Mouse (Mus musculus): Measurements from ENCODE around the gene Cdk7.

The Cdk7 gene

DNA sequence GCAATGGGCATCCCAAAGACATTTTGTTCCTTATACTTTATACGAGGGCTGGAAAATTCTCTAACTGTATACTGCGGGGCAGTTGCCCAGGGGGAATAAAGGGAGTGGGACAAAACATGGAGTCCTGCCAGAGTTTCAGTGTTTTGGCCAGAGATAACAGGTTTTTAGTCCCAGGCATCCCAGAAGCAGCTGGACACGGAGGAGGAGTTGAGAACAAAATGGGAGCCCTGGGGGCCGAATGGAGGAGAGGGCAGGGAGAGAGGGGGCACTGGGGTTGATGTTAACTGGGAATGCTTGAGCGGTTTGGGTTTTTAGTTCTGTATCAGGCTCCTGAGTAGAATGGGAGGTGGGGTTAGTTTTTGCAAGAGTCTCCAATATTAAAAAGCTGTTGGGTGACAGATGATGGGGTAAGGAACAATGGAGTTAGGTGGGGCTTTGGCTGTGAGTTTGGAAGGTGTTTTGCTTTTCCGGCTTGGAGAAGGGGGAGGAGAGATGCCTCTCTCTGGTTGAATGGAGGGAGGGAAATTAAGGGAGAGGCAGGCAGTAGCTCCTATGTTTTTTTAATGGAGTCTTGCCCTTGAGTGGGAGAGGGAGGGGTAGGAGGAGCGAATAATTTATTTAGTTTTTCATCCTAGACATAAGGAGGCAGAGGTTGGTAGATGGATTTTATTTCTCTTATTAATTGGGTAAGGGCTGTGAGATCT is 6.5 kb downstream of the Cdk7 start:
- no peak for DNase-seq

DNA sequence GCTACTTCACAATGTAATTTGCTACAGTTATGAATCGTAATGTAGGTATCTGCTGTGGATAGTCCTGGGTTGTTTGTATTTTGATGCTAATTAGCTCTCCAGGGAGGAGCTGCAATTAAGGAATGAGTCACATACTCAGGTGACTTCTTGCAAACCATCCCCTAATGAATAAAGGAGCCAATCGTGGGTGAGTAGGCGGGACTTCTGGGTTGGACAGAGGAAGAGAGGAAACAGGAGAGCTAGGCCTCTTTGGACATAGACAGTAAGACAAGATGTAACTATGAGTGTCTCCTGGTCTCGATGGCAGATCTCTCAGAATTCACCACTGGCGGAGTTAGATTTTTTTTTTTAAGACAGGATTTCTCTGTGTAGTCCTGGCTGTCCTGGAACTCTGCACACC is 9.1 kb downstream of the Cdk7 start:
- DNase-seq, result no peak

DNA sequence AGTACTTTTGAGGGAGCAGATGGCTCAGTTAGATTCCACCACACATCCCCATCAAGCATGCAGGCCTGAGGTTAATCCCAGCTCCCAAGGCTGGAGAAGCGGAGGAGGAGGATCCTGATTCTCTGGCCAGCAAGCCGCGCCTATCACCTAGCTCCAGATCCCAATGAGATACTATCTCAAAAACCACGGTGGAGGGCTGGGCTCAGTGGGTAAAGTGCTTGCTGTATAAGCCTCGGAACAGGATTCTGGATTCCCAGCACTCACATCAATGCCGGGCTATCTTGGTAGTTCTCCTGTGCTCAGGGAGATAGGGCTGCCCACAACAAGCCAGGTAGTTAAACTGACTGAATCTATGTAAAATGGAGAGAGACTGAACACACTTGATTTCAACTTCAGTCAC is 15.3 kb downstream of the Cdk7 start:
- DNase-seq, result no peak

DNA sequence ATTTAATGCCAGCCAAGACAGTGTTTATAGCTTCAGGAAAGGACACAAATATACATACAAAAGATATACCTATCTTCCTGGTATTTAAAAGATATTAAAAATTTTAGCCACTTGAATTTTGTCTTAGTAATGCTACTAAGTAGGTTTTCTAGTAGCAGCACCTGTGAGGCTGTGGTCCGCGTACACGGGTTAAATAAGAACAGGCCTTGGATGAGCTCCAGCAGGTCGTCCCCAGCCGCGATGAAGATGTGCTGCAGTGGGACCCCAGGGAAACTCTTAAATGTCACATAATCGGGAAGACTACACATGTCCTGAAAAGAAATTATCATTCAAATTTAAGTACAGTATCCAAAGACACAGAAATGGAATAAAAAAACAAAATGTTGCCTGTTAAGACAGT is 24.5 kb downstream of the Cdk7 start:
- DNase-seq, result no peak

DNA sequence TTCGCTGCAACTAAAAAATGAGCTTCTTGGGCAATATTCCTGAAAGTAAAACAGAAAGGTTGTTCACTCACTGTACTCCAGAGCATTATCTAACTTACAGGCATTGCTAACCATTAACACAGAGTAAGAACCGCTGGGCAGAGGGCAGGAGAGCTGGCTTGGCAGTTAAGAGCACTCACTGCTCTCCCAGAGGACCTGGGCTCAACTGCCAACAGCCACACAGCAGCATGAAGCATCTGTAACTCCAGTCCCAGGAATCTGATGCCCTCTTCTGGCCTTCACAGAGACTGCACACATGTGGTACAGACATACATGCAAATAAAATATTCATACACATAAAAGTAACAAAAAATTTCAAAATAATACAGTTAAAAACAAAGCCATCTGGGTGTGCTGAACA is 27.3 kb downstream of the Cdk7 start:
- DNase-seq, result no peak

DNA sequence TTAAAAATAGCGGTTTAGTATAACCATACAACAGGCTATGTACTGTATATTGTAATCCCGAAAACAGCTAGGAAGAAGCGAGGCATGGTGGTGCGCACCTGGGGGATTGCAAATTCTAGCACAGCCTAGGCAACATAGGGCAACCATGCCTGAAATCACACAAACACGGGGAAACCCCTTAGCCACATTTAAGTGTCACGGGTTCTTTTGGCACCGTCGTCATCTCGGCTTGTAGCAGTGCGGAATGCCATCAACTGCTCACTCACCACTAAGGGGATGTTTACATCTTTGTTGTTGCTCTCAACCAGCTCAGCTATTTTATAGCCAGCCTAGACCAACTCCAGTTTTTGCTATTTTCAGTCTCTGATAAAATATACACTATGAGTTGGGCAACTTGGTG is 31.9 kb downstream of the Cdk7 start:
- DNase-seq, result no peak

DNA sequence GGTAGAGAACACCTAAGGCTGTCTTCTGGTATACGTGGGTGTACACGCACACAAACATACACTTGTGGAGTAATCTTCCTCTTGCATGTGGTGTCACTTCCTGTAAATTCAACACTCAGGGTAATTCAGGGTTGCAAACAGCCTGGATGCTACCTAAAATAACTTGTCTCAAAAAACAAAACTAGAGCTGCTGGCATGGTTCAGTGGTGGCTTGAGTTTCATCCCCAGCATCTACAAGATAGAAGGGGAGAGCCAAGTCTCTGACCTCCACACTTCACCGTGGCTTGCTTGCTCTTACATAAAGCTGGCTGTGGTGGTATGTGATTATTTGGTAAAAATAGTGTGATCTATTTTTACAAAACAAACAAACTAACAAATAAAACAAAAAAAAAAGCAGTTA is 33.2 kb downstream of the Cdk7 start:
- no peak for DNase-seq

DNA sequence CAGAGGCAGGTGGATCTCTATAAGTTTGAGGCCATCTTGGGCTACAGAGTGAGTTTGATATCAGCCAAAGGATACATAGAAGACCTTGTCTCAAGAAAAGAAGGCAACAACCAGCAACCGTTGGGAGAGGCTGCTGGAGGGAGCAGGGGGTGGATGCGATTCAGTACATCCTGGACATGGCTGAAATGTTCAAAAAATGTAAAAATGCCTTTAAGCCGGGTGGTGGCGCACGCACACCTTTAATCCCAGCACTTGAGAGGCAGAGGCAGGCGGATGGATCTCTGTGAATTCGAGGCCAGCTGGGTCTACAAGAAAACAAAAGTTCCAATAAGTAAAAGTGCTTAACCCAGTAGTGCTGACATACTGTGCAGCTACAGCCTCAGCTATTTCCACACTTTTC is 43.2 kb downstream of the Cdk7 start:
- no peak for DNase-seq

DNA sequence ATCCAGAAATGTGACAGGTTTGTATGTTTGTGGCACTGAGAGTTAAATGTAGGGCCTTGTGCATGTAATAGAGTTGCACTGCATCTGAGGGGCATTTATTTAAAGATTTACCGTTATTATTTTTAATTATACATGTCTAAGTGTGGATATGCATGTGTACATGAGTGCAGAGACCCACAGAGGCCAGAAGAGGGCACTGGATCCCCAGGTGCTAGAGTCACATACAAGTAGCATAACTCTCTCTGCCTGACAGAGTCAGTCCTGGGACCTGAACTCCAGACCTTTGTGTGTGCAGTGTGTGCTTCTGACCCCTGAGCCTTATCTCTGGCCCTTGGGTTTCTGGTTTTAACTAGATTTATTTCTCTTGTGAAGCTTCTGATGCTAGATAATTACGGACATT is 46.4 kb downstream of the Cdk7 start:
- DNase-seq, result no peak

DNA sequence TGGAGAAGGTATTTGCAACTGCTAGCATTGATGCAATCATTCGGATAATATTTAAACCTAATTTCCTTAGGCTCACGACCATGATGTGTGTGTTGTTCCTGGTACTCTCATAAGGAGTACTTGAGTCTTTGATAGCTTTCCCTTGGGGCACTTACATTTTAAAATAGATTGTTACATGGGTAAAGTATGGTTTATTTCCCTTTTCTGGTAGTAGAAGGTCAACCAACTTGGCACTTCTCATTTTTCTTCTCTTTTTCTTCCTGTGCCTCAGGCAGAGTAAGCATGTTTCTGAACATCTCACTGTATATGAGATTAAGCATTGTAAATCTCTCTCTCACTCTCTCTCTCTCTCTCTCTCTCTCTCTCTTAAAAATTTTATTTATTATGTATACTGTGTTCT is 47.9 kb downstream of the Cdk7 start:
- no peak for DNase-seq

DNA sequence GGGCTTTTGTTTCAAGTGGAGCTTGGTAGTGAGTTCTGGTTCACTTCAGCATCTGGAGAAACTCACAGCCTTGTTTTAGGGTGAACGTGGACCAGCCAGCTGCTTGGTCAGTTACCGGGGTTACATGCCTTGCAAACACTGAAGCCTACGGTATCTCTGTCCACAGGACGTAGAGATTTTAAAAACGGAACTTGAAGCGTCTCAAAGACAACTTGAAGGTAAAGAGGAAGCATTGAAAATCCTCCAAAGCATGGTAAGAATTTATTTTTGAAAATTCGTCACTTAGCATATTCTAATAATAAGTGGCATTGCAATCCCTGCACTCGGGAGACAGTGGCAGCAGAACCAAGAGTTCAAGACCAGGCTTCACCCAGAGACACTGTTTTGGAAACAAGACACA is 49.1 kb downstream of the Cdk7 start:
- DNase-seq, result no peak

DNA sequence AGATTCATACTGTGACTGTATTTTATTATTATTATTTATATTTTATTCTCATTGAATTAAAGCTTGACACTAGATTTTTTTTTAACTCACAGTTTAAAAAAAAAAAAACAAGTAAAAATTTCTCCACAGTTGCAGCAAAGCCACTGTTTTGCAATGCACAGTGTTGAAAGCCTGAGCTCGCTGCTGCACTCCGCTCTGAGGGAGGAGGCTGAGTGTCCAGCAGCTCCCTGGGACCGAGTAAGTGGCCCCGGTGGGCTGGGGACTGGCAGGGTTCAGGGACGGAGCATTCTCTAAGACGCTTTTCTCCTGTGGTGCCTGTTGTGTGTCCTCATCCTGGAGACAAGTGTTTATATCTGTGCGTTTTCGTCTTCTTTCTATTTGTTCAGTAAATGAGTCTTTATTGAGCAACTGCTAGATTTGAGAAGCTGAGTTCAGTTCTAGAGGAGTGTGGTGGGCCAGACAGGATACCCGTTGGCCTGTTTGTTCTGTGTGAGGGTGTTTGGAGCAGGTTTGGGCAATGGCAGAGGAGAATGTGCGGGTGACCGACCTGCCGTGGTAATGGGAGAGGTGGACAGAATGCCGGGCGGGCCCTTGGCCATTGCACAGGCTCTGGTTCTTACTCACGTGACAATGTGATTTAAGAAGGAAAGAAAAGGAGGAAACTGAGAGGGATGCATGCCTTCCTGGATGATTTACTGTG is 54.7 kb downstream of the Cdk7 start:
- no peak for DNase-seq

DNA sequence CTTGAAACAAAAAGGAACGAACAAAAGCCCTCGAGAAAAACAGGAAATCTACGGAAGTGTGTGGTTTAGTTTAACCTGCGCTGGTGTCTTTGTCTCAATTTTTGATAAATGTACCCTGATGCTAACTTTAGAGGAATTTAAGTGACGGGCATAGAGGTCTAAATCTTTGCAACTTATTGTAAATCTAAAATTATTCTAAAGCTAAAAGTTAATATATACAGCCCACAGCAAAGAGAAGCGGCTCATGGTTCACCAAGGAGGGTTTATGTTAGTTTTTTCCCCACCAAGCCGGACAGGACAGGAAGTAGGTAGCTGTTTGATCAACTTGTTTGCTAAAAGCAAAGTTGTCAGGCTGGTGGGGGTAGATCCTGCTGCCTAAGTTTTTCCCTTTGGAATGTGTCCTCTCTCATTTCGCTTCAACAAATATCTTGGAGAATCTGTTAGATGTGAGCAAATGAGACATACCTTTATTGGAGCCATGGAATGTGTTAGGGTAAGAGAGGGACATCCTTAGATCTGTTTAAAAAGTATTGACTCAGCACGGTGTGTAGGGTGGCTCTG is 60.5 kb downstream of the Cdk7 start:
- no peak for DNase-seq

DNA sequence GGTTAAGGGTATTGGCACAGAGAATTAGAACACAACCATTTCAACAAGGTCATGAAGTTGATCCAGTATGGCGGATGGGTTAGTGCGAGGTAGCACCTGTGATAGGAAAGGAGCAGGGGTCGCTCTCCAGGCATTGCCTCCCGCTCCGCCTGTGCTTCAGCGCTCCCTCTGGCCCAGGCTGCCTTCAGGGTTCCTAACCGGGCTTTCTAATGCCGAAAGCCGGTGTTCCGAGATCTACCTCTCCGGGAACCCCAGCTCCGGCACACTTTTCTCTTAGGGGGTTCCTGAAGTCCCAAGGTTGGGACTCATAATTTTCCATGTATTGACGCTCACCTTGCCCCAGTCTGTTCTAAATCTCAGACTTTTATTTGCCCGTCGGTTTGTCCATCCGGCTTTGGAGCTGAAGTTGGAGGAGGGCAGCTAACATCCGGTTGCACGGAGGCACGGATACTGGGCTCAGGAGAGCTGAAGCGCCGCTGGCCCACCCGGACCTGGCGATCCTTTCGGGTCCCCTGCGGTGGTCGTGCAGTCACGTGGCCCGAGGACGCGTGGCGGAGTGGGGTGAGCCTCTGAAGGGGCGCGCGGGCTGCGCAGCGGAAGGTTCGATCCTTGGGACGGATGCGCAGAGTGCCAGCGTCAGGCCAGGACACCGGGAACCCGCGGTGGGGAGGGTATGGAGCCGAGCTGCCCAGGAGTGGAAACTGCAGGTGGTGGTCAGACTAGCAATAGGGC is 61.3 kb downstream of the Cdk7 start, which contains the start of gene Ccdc125:
Gene Ccdc125 (plus strand): TSS at position 427 of the 732 bp plus-strand sequence.
- no peak for DNase-seq

DNA sequence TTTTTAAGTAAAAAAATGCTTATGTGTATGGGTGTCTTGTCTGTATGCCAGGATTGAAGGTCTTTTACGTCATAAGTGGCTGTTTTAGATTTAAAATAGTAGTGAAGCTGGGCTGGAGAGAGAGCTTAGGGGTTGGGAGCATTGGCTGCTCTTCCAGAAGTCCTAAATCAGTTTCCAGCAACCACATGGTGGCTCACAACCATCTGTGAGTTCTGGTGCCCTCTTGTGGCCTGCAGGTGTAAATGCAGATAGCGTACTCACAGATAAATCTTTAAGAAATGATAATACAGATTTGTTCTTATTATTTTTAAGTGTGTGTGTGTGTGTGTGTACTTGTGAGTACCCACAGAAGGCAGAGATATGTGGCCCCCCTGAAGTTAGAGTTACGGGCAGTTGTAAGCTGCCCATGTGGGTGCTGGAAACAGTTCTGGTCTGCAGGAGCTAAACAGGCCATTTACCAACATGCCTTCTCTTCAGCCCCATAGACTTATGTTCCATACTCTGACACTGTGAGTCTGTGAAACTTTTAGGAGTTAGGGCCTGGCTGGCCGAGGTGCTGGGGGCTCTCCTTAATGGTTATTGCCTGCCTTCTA is 70.8 kb downstream of the Cdk7 start:
- DNase-seq, result peak; percentile 16

DNA sequence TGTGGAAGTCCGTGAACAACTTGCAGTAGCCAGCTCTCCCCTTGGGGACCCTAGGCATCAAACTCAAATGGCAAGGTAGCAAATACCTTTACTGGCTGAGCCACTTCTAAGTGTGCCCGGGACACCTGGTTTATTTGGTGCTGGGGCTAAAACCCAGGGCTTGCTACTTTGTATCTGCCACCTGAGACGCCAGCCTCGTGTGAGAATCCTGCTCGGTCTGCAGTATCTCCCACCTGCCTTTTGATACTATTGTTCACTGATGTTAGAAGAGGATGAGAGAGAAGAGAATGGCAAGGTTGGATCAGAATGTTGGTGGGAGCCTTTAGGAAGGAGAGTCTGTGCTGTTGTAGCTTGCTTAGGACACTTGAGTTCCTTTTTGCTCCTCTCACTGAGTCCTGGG is 72.6 kb downstream of the Cdk7 start:
- no peak for DNase-seq
